Mouse (Mus musculus) forebrain, embryonic 13.5 days (tissue): ENCODE results near the gene Ccdc121. TPM values are rescaled to one million over a fixed set of nuclear protein-coding genes. Genes with fewer than 3 reads are reported as not detected.
"Not testable (repeated sequence)": the region's sequence is repeated elsewhere in the genome, so short reads cannot be mapped to it uniquely, and the experiment has no call there.

ENCODE experiments used
- ATAC-seq: fragments of 200-750 bp; cut with Nextera tagmentation; 2 replicates; pipeline ENCODE4 v1.8.0; 2017
- H3K27ac ChIP-seq: fragments of 300-500 bp; sonication (generic); 2 replicates; pipeline ENCODE4 v1.5.1; 2015; ENCODE audit warnings: inconsistent platforms, mild to moderate bottlenecking, moderate library complexity
- H3K27me3 ChIP-seq: fragments of 300-500 bp; sonication (generic); 2 replicates; pipeline ENCODE4 v1.6.1; 2015; ENCODE audit warnings: mild to moderate bottlenecking, inconsistent platforms
- H3K36me3 ChIP-seq: fragments of 300-500 bp; sonication (generic); 2 replicates; pipeline ENCODE4 v1.6.1; 2015; ENCODE audit warnings: mild to moderate bottlenecking, inconsistent platforms; ENCODE audit not compliant: poor library complexity, severe bottlenecking
- H3K4me1 ChIP-seq: fragments of 300-500 bp; sonication (generic); 2 replicates; pipeline ENCODE4 v1.6.1; 2015; ENCODE audit warnings: inconsistent platforms
- H3K4me2 ChIP-seq: fragments of 300-500 bp; sonication (generic); 2 replicates; pipeline ENCODE4 v1.6.1; 2015; ENCODE audit warnings: inconsistent platforms, mild to moderate bottlenecking, moderate library complexity
- H3K4me3 ChIP-seq: fragments of 300-500 bp; sonication (generic); 2 replicates; pipeline ENCODE4 v1.5.1; 2015; ENCODE audit warnings: mild to moderate bottlenecking, inconsistent platforms
- H3K9ac ChIP-seq: fragments of 300-500 bp; sonication (generic); 2 replicates; pipeline ENCODE4 v1.6.1; 2015; ENCODE audit warnings: mild to moderate bottlenecking, inconsistent platforms
- H3K9me3 ChIP-seq: fragments of 300-500 bp; sonication (generic); replicated peaks from 2 replicates; pipeline ENCODE4 v1.6.1; 2016; ENCODE audit warnings: inconsistent platforms
- WGBS: fragments of 180-500 bp; shearing (Covaris S2); methylation state at CpG from one replicate; pipeline ENCODE4 v1.1.7; 2015; 5-methylcytosine and 5-hydroxymethylcytosine counted together
- polyA plus RNA-seq: library from polyadenylated mRNA; unstranded; fragments of >200 nt; fragmentation: Nextera tagmentation; extraction: Ambion mirVana; gene quantifications from 2 replicates; pipeline ENCODE4 v1.2.1, GENCODE M21; 2015

Ccdc121 gene
- polyA plus RNA-seq, 1 experiment from 2014 or later = not detected

DNA sequence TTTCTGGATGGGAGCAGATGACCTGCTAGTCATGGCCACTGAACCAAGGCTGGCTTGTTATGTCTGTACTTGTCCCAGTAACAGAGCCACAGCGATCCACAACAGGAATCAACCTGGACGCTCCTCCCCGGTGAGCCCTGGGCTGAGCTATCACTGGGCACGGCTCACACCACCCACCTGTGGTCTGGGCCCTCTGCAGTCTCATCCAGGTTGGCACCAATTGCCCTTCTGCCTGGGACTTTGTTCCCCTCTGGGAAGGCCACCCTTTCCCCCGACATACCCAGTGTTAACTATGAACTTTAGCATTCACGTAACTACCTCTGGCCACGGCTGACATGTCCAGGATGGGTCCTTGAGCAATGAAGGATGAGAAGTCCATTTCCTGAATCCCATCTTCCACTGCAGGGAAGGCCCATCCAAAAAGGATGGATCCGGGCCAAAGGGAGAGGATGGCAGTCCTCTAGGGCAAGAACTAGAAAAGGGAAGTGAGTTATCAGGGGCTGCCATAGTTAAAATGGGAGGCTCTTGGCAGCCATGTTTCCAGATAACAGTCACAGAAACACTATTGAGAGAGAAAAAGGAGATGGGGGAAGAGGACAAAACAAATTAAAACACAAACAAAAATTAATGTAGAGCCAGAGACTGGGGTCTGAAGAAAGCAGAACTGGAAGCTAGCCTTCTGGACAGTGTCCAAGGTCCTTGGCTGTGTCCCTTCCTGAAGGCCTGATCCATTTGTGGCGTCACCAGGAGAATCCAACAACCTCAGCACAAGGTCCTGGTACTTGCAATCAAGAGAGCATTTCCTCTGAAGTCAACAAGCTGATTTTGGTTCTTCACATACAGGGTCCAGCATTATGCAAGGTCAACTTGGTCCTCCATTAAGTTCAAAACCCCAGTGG, 26.6 kb upstream of the Ccdc121 start:
- Histone ChIP-seq H3K4me2 (no peak overlapping the region), H3K9ac (no peak overlapping the region), H3K4me1 (0 out of 2 replicates have a peak, but pooled peaks cover 5% of the 10 kb centered on the region), H3K9me3 (no peaks in the 10 kb centered on the region), H3K4me3 (no peak overlapping the region), H3K27ac (no peak overlapping the region), H3K27me3 (no peaks in the 10 kb centered on the region), H3K36me3 (no peaks in the 10 kb centered on the region)
- 92% methylated on average over 9 of the region's 9 CpGs for WGBS
- no peak for ATAC-seq

DNA sequence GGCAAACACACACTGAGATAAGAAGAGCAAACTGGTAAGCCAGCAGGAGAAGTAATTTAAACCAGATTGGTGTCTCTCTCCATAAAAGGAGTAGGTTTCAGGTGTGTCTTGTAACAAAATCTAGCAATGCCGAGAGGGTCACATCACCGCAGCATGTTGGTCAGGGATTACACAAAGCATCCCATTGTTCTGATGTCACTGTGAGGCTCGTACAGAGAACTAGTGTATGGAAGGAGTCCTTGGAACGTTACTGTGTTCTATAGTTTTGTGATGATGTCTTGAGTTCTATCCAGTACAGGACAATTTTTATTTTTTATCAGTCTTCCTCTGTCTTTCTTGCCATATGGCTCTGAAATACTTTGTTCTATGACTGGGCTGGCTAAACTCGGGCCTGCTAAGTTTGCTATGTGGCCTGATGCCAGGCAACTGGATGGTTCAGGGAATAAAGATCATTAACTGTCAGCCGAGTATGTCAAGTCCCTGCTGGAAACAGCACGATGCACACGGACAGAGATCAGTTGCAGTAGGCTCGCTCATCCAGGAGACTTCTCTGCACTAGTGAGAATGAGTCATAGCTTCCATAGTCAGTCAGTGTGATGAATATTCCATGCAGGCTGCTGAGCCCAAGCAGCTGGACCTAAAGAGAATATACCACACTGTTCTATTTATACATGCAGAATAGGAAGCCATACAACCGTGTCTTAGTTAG, 24.1 kb upstream of the Ccdc121 start:
- no peak overlapping the region for H3K27ac ChIP-seq
- no peak overlapping the region for H3K4me3 ChIP-seq
- 0 out of 2 replicates have a peak, but pooled peaks cover 2% of the 10 kb centered on the region for H3K4me1 ChIP-seq
- no peak for ATAC-seq
- no peaks in the 10 kb centered on the region for H3K27me3 ChIP-seq
- H3K36me3 ChIP-seq = no peaks in the 10 kb centered on the region
- WGBS = 66% methylated on average over 10 of the region's 10 CpGs
- H3K4me2 ChIP-seq = no peak overlapping the region
- H3K9me3 ChIP-seq = no peaks in the 10 kb centered on the region
- no peak overlapping the region for H3K9ac ChIP-seq

DNA sequence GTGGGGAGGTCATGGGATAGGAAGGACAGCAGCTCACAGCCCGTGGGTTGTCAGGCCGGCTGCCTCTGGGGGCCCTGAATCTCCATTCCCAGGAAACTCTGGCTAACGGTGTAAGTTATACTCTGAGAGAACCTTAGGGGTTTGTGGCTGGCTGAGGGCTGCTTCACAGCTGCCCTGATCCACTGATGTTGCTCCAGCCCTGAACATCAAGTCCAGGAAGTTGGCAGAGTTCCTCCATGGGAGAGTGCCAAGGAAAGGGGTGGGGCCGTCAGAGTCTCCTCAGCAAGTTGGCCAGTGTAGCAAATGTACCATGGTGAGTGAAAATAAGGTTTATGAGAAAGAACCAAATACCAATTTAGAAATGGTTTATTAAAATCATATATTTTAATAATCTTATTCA, 18.1 kb upstream of the Ccdc121 start:
- Histone ChIP-seq H3K9me3 (no peaks in the 10 kb centered on the region), H3K4me3 (no peak overlapping the region), H3K9ac (no peak overlapping the region), H3K4me1 (no peaks in the 10 kb centered on the region), H3K27me3 (no peaks in the 10 kb centered on the region), H3K36me3 (no peaks in the 10 kb centered on the region), H3K27ac (no peak overlapping the region), H3K4me2 (no peak overlapping the region)
- WGBS = 72% methylated on average over 4 of the region's 4 CpGs
- ATAC-seq = no peak

DNA sequence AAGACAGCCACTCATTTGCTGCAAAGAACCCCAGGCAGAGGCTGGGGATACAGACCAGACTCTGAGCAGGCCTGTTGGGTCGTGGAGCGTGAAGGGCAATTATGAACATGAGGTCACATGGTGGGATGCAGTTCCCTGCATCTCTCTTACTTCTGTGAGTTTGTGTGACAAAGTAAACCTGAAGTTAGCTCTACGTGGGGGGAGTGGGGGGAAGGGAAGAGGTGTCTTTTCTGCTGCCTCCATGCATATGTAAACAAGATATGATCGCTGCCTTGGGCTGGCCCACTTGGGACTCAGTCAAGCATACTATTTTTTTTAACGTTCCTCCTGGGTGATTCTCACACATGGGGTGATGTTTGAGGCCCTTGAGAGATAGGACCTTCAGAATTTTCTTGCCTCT, 14.7 kb upstream of the Ccdc121 start:
- Histone ChIP-seq H3K36me3 (no peaks in the 10 kb centered on the region), H3K9ac (no peak overlapping the region), H3K4me1 (peaks cover 7% of the 10 kb centered on the region; the same call in 1 of the 2 replicates), H3K4me2 (no peak overlapping the region), H3K27me3 (no peaks in the 10 kb centered on the region), H3K27ac (no peak overlapping the region), H3K9me3 (no peaks in the 10 kb centered on the region), H3K4me3 (no peak overlapping the region)
- 72% methylated on average over 5 of the region's 5 CpGs for WGBS
- no peak for ATAC-seq

DNA sequence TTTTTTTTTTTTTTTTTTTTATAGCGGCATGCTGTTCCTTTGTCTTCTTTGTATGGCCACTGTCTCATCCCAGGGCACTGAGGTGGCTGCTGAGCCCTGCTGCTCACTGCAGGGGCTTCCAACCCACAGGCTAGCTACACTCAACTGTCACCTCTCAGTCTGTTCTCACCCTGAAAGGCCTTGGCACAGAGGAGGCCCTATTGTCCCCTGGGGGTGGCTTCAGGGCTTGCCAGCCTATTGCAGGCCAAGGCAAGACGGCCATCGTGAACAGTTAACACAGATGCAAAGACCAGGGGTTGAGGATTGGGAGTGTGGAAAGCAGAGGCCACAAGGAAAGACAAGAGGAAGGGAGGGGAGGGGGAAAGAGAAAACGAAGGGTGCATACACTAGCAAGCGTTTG, 12.6 kb upstream of the Ccdc121 start:
- 47% methylated on average over 5 of the region's 5 CpGs for WGBS
- peaks cover 7% of the 10 kb centered on the region; the same call in 1 of the 2 replicates for H3K4me1 ChIP-seq
- H3K4me3 ChIP-seq = no peak overlapping the region
- H3K4me2 ChIP-seq = no peak overlapping the region
- no peak overlapping the region for H3K9ac ChIP-seq
- H3K27me3 ChIP-seq = no peaks in the 10 kb centered on the region
- H3K9me3 ChIP-seq = no peaks in the 10 kb centered on the region
- no peaks in the 10 kb centered on the region for H3K36me3 ChIP-seq
- no peak for ATAC-seq
- no peak overlapping the region for H3K27ac ChIP-seq

DNA sequence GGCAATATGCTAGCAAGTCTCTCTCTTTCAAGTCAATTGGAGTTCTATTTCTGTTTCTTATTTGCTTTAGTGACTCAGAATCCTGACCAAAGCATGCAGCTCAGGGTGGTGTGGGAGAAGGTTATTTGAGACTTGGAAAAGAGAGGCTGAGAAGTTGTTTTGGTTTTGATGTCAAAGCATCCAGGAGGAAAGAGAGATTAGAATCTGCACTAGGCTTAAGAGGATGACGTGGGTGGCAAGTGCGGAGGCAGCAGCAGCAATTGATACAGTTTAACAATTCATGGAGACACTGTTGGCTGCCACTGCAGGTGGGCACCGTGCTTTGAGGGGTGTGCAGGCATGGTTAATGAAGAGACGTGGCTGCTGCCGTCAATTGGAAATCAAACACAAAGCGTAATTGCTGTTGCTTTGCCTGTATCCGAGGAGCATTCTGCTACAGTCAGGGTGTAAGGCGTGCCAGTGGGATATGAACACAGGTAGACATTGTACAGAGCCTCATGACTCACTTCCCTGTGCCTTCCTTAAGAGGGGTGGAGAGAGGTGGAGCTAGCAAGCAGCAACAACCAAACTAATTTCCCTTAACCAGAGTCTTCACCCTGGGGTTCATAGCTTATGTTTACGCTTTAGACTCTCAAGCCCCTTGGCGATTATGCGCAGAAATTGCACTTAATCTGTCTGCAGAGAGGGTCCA, 10.3 kb upstream of the Ccdc121 start:
- Histone ChIP-seq H3K9me3 (no peaks in the 10 kb centered on the region), H3K4me2 (no peak overlapping the region), H3K4me3 (no peak overlapping the region), H3K4me1 (peaks cover 7% of the 10 kb centered on the region; the same call in 1 of the 2 replicates), H3K27ac (no peak overlapping the region), H3K27me3 (no peaks in the 10 kb centered on the region), H3K9ac (no peak overlapping the region), H3K36me3 (no peaks in the 10 kb centered on the region)
- 61% methylated on average over 11 of the region's 11 CpGs for WGBS
- ATAC-seq = no peak

DNA sequence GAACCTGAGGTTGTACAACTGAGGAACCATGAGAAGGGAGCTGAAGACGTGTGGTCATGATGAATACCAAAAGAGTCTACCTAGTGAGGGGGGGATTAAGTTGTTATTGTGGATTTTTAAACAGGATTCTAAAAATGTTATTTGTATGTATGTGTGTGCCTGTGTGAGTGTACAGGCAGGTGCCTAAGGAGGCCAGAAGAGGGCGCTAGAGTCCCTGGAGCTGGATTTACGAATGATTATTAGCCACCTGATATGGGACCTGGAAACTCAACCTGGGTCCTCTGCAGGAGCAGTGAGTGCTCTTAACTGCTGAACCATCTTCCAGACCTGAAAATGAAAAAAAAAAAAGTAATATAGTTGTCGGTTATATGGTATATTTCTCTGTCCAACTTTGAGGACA, 7.9 kb upstream of the Ccdc121 start:
- no peaks in the 10 kb centered on the region for H3K9me3 ChIP-seq
- H3K9ac ChIP-seq = no peak overlapping the region
- peaks cover 7% of the 10 kb centered on the region; the same call in 1 of the 2 replicates for H3K4me1 ChIP-seq
- no peak for ATAC-seq
- H3K4me2 ChIP-seq = no peak overlapping the region
- 76% methylated on average over 4 of the region's 4 CpGs for WGBS
- no peaks in the 10 kb centered on the region for H3K36me3 ChIP-seq
- H3K27me3 ChIP-seq = no peaks in the 10 kb centered on the region
- no peak overlapping the region for H3K4me3 ChIP-seq
- no peak overlapping the region for H3K27ac ChIP-seq

DNA sequence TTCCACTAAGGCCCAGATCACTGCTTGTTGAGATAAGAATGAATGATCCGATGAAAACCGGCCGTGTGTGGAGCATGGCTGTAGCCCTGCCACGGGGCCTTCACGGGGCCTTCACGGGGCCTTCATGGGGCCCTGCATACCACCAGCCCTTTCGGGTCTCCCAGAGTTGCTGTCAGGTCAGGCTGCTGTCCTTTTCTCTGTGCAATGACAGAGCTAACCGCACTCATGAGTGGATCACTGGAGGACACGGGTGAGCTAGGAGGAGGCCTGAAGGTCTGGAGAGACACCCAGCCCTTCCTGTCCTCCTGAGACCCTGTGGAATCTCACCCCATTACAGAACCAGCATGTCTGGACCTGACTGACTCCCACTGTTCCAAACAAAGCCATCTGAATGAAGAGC, 6.8 kb upstream of the Ccdc121 start:
- Histone ChIP-seq H3K36me3 (no peaks in the 10 kb centered on the region), H3K27me3 (no peaks in the 10 kb centered on the region), H3K4me1 (peaks cover 7% of the 10 kb centered on the region; the same call in 1 of the 2 replicates), H3K4me3 (no peak overlapping the region), H3K9me3 (no peaks in the 10 kb centered on the region), H3K4me2 (no peak overlapping the region), H3K9ac (no peak overlapping the region), H3K27ac (no peak overlapping the region)
- ATAC-seq = no peak
- 93% methylated on average over 9 of the region's 9 CpGs for WGBS

DNA sequence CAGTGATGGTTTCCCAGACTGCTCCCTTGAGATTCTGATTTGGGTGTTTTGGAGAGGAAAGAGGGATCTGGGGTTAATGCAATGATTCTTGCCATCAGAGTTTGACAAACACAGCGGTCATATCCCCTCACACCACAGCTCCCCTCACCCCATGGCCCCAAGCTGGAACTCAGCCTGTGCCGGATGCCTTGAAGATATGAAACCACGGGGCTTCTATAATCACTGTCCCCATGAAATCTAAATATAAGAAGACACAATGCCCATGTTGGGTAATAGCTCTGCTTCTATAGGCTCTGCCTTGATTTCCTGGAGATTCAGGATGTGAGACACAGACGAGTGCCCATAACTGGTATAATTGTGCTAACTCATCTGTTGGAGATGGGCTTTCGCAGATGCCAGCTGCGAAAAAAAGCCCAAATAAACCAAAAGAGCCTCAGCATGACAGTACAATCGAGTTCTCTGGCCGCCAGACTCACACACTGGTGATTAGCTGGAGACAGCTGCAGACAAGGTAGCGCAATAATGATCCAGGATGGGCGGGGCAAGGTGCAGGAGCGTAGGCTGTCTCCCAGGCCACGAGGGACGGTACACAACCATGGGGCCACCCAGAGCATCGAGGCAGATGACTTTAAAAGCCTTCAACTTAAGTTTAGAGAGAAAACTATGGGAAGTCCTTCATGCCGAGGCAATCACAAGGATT, 1.3 kb upstream of the Ccdc121 start:
- ATAC-seq = no peak
- WGBS = 80% methylated on average over 15 of the region's 15 CpGs
- Histone ChIP-seq H3K27me3 (no peaks in the 10 kb centered on the region), H3K4me2 (no peak overlapping the region), H3K9ac (no peak overlapping the region), H3K4me3 (no peak overlapping the region), H3K27ac (no peak overlapping the region), H3K36me3 (no peaks in the 10 kb centered on the region), H3K9me3 (no peaks in the 10 kb centered on the region), H3K4me1 (no peaks in the 10 kb centered on the region)

DNA sequence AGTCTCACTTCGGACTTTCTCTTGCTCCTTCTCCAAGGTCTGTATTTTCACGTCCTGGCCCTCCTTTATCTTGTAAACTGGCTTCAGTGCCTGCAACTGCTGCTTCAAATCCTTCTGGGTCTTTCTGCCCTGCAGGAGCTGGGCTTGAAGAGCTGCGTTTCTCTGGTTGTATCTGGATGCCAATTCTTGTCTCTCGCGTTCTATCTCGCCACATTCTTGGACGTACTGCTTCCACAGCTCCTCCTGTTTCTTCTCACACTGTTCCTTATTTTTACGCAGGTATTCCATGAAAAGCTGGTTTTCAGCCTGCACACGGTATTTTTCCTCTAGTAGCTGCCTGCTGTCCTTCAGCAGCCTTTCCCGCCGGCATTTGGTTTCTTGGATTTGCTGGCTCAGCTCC, 396 bp downstream of the Ccdc121 start:
- not testable (repeated sequence) for H3K4me2 ChIP-seq, H3K27ac ChIP-seq, ATAC-seq, H3K4me1 ChIP-seq, H3K4me3 ChIP-seq, H3K9me3 ChIP-seq, H3K27me3 ChIP-seq, H3K9ac ChIP-seq, H3K36me3 ChIP-seq
- WGBS = 82% methylated on average over 11 of the region's 11 CpGs

DNA sequence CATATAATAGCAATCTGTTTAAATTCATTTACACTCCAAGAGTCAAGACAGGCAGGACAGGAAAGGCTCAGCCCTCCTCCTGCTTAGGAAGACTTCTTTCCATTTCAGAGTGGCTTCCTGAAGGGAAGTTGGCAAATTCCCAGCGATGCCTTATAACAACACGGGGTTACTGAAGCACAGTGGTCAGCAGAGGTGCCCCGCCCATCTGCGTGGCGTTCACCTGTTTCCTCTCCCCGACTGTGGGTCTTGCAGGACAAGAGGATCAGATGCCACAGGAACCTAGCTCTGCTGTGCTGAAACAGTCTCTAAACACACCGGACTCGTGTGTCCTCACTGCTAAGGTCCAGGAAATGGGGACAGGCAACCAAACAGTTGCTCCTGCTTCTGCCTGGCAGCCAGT, 5.9 kb downstream of the Ccdc121 start:
- Histone ChIP-seq H3K27ac (no peak overlapping the region), H3K4me1 (no peaks in the 10 kb centered on the region), H3K9ac (no peak overlapping the region), H3K4me2 (no peak overlapping the region), H3K36me3 (no peaks in the 10 kb centered on the region), H3K9me3 (no peaks in the 10 kb centered on the region), H3K4me3 (no peak overlapping the region), H3K27me3 (no peaks in the 10 kb centered on the region)
- 77% methylated on average over 8 of the region's 8 CpGs for WGBS
- no peak for ATAC-seq
